In genomic region chr7:126884286-126885164, GRCm38 (mm10) we compare ENCODE assay signal across 1 mouse cellular context.
TF ChIP-seq lines count a peak whose summit lies in the region.

Taok2 (minus strand) TSS chr7:126884703.

TF ChIP-seq in CH12.LX, 34 proteins besides CTCF, POLR2A, EP300 and RAD21 (continued from another document):
- no peak for TF ChIP-seq ZKSCAN1 (IDR thresholded peaks at IDR 0.05; ENCODE audit: borderline replicate concordance, low read depth, low read length)
- TF ChIP-seq E2F4 (IDR thresholded peaks at IDR 0.05; ENCODE audit: insufficient replicate concordance, low read depth, low read length), result peak; percentile 91
- 0 out of 2 replicates have a peak, but pooled peaks have one; percentile 18 for TF ChIP-seq CHD2 (IDR thresholded peaks at IDR 0.05; ENCODE audit: low read length)
- peak; percentile 92 for TF ChIP-seq NRF1 (IDR thresholded peaks at IDR 0.05; ENCODE audit: low read depth, low read length)
- peak; percentile 91 for TF ChIP-seq POLR2AphosphoS2 (IDR thresholded peaks at IDR 0.05; ENCODE audit: low read depth, low read length)
- TF ChIP-seq GABPA (IDR thresholded peaks at IDR 0.05; ENCODE audit: insufficient replicate concordance, low read depth, low read length), result no peak
- peak; percentile 37 for TF ChIP-seq TCF12 (IDR thresholded peaks at IDR 0.05; ENCODE audit: low read depth, low read length)
- no peak for TF ChIP-seq CHD1 (IDR thresholded peaks at IDR 0.05; ENCODE audit: low read depth, low read length)
- TF ChIP-seq SIN3A (IDR thresholded peaks at IDR 0.05; ENCODE audit: low read length), result peak; percentile 59
- peak; percentile 68; the same call in 1 of the 2 replicates for TF ChIP-seq ELF1 (IDR thresholded peaks at IDR 0.05; ENCODE audit: low read depth, low read length)
- TF ChIP-seq UBTF (IDR thresholded peaks at IDR 0.05; ENCODE audit: low read depth, low read length), result 0 out of 2 replicates have a peak, but pooled peaks have one; percentile 33
- peak; percentile 48; the same call in 1 of the 2 replicates for TF ChIP-seq KAT2A (IDR thresholded peaks at IDR 0.05; ENCODE audit: insufficient replicate concordance, low read length)
- TF ChIP-seq ZNF384 (IDR thresholded peaks at IDR 0.05; ENCODE audit: low read depth, low read length), result no peak
- TF ChIP-seq ZC3H11A (IDR thresholded peaks at IDR 0.05; ENCODE audit: low read depth, low read length), result no peak
- no peak for TF ChIP-seq USF2 (conservative IDR thresholded peaks at IDR 0.05; ENCODE audit: low read depth, low read length)
- TF ChIP-seq MEF2A (IDR thresholded peaks at IDR 0.05; ENCODE audit: borderline replicate concordance, low read depth, low read length), result no peak
- peak; percentile 91 for TF ChIP-seq MAX (IDR thresholded peaks at IDR 0.05; ENCODE audit: low read length)
- 0 out of 2 replicates have a peak, but pooled peaks have one; percentile 21 for TF ChIP-seq RCOR1 (conservative IDR thresholded peaks at IDR 0.05; ENCODE audit: low read depth, low read length)
- no peak for TF ChIP-seq MAZ (IDR thresholded peaks at IDR 0.05; ENCODE audit: low read depth, low read length)
- TF ChIP-seq HCFC1 (IDR thresholded peaks at IDR 0.05; ENCODE audit: low read depth, low read length), result peak; percentile 55
